Mouse (Mus musculus) bone marrow macrophage, adult 2 months (primary cell): Measurements from ENCODE around the gene Gpatch8.

Experiments
- CTCF ChIP-seq: IDR thresholded peaks from 2 replicates; pipeline ENCODE4 v1.5.1; 2012; ENCODE audit warnings: low read depth, mild to moderate bottlenecking, low read length, moderate library complexity
- POLR2A ChIP-seq: IDR thresholded peaks from 2 replicates; pipeline ENCODE4 v1.6.1; 2012; ENCODE audit warnings: mild to moderate bottlenecking, low read depth, low read length, borderline replicate concordance

- TF ChIP-seq CTCF (no peak), POLR2A (no peak; the same call in 1 of the 2 replicates)
Measured at GRCm38 (mm10) chr11:102432115-102432843, 123.9 kb downstream of the Gpatch8 start.
